Mouse (Mus musculus) small intestine, adult 2 months (tissue): ENCODE measurements at regions not wholly inside any gene's neighbourhood (a gene's known extent, or its start where the extent isn't known, plus 50 kb on each side); places are given as distances from the start of the nearest gene placed in this dataset.

ENCODE experiments used
- H3K27ac ChIP-seq: fragments of 200-500 bp; 2 replicates; pipeline ENCODE4 v1.5.1; 2012; ENCODE audit warnings: low read depth, low read length, control low read depth, inconsistent platforms; ENCODE audit not compliant: insufficient read depth
- H3K27me3 ChIP-seq: fragments of 200-500 bp; 2 replicates; pipeline ENCODE4 v1.6.1; 2012; ENCODE audit warnings: mild to moderate bottlenecking, moderate library complexity, low read length, inconsistent platforms; ENCODE audit not compliant: control insufficient read depth, insufficient read depth
- H3K36me3 ChIP-seq: fragments of 200-500 bp; 2 replicates; pipeline ENCODE4 v1.6.1; 2012; ENCODE audit warnings: mild to moderate bottlenecking, low read length, control low read depth, inconsistent platforms; ENCODE audit not compliant: control insufficient read depth, insufficient read depth
- H3K4me1 ChIP-seq: fragments of 200-500 bp; 2 replicates; pipeline ENCODE4 v1.6.1; 2012; ENCODE audit warnings: low read length, inconsistent platforms, mixed read lengths; ENCODE audit not compliant: control insufficient read depth, insufficient read depth, insufficient read length
- H3K4me3 ChIP-seq: fragments of 200-500 bp; 2 replicates; pipeline ENCODE4 v1.5.1; 2012; ENCODE audit warnings: low read depth, mild to moderate bottlenecking, control low read depth, inconsistent platforms, low read length, moderate library complexity
- CTCF ChIP-seq: fragments of 200-500 bp; IDR thresholded peaks from 2 replicates; pipeline ENCODE4 v1.5.1; 2012; ENCODE audit warnings: low read depth, mild to moderate bottlenecking, control low read depth, inconsistent platforms, low read length, moderate library complexity, mixed read lengths; ENCODE audit not compliant: insufficient replicate concordance, insufficient read length; ENCODE audit errors: extremely low read depth
- POLR2A ChIP-seq: fragments of 200-500 bp; IDR thresholded peaks from 2 replicates; pipeline ENCODE4 v1.6.1; 2012; ENCODE audit warnings: low read depth, mild to moderate bottlenecking, control low read depth, inconsistent platforms, low read length, moderate library complexity
- WGBS: fragments of 180-500 bp; shearing (Covaris S2); methylation state at CpG from one replicate; pipeline ENCODE4 v1.1.7; 2018; 5-methylcytosine and 5-hydroxymethylcytosine counted together

GRCm38 (mm10) chr12:70586181-70586580 is 133.3 kb downstream of the Tmx1 start:
- Histone ChIP-seq H3K27ac (no peak overlapping the region), H3K4me3 (no peak overlapping the region), H3K27me3 (no peaks in the 10 kb centered on the region), H3K4me1 (no peaks in the 10 kb centered on the region), H3K36me3 (no peaks in the 10 kb centered on the region)
- TF ChIP-seq POLR2A (no peak), CTCF (no peak)
- WGBS = 60% methylated on average over 2 of the region's 2 CpGs

DNA sequence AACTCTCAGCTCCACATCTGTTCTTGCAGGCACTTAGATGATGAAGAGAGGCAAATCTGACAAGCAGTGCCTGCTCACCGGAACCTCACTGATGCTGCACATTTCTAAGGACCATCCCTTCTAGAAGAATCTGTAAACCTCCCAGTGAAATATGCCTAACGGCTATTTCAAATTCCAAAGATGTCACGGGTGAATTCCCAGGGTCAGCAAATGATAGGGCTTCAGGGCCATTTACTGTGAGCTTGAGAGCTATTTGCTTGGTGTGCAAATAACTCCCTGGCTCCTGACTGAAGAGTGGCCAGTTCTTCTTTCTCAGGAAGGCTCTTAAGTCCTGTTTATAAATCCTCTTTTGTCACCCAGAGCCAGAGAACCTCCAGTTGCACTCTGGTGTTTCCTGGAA is 135.3 kb downstream of the Tmx1 start:
- 57% methylated on average over 3 of the region's 3 CpGs for WGBS
- no peaks in the 10 kb centered on the region for H3K4me1 ChIP-seq
- H3K4me3 ChIP-seq = no peak overlapping the region
- TF ChIP-seq POLR2A (no peak), CTCF (no peak)
- no peaks in the 10 kb centered on the region for H3K36me3 ChIP-seq
- no peak overlapping the region for H3K27ac ChIP-seq
- H3K27me3 ChIP-seq = no peaks in the 10 kb centered on the region

GRCm38 (mm10) chr12:70589315-70589742 is 136.4 kb downstream of the Tmx1 start:
- Histone ChIP-seq H3K4me3 (no peak overlapping the region), H3K4me1 (no peaks in the 10 kb centered on the region), H3K27ac (no peak overlapping the region), H3K27me3 (no peaks in the 10 kb centered on the region), H3K36me3 (no peaks in the 10 kb centered on the region)
- WGBS = 84% methylated on average over 2 of the region's 2 CpGs
- no peak for TF ChIP-seq CTCF

DNA sequence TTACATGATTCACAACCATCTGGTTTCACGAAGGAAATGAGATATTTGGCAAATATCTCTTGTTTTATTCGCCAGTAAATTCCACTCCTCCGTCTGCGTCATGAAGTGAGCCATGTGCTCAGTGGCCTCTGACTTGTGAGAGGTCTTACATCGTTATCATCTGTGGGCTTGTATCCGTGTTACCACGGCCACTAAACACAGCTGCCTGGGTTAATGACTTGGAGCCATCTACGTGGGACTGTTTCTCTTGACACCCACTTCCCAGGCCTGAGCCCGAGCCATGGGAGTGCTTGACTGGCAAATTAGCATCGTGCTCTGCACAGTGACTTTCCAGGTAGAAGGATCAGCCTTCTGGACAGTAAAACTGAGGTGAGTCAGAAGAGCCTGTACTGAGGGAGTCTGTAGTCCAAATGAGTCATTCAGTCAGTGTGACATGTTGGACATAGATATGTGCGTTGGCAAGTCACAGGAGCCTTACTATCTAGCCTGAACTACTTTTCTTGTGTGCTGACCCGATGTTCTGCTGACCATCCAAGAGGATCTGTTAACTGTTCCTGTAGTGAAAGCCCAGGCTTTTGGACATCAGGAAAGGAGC is 137.7 kb downstream of the Tmx1 start:
- 77% methylated on average over 12 of the region's 12 CpGs for WGBS
- Histone ChIP-seq H3K36me3 (no peaks in the 10 kb centered on the region), H3K4me1 (no peaks in the 10 kb centered on the region), H3K4me3 (no peak overlapping the region), H3K27me3 (no peaks in the 10 kb centered on the region), H3K27ac (no peak overlapping the region)
- TF ChIP-seq CTCF (no peak), POLR2A (no peak)

GRCm38 (mm10) chr12:70592821-70593220 is 139.9 kb downstream of the Tmx1 start:
- TF ChIP-seq POLR2A = no peak
- Histone ChIP-seq H3K4me1 (no peaks in the 10 kb centered on the region), H3K27me3 (no peaks in the 10 kb centered on the region), H3K36me3 (no peaks in the 10 kb centered on the region), H3K4me3 (no peak overlapping the region), H3K27ac (no peak overlapping the region)
- WGBS = 68% methylated on average over 4 of the region's 4 CpGs

DNA sequence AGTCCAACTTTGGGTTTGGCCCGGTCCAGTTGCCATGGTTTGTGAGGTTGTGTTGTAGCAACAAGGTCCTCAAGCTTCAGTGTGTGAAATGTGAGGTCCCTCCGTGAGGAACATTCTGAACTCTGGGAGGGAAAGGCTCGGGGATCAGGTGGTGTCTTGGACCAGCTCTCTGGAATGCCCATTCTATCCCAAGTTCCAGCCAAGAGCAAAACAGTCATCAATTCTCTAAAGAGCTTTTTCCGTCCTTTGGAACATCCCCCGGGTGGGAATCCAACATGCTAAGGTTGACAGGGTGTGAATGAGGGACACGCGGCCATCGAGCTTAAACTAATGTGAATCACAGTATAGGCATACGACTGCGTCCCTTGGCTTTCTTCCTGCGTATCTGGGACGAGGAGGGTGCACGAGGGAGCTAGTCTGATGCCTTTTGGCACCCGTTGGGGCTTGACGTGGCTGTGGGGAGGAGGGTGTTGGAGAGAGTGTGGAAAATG is 145.4 kb downstream of the Tmx1 start:
- no peak overlapping the region for H3K4me3 ChIP-seq
- no peaks in the 10 kb centered on the region for H3K4me1 ChIP-seq
- 84% methylated on average over 15 of the region's 15 CpGs for WGBS
- peak overlapping the region; percentile 17; the same call in 1 of the 2 replicates for H3K27ac ChIP-seq
- no peaks in the 10 kb centered on the region for H3K36me3 ChIP-seq
- TF ChIP-seq POLR2A (no peak), CTCF (no peak)
- H3K27me3 ChIP-seq = no peaks in the 10 kb centered on the region

GRCm38 (mm10) chr12:70599731-70600130 is 146.8 kb downstream of the Tmx1 start:
- Histone ChIP-seq H3K36me3 (no peaks in the 10 kb centered on the region), H3K27me3 (no peaks in the 10 kb centered on the region), H3K4me1 (no peaks in the 10 kb centered on the region), H3K4me3 (no peak overlapping the region), H3K27ac (no peak overlapping the region)
- 76% methylated on average over 6 of the region's 6 CpGs for WGBS
- peak; percentile 7; the same call in 1 of the 2 replicates for TF ChIP-seq CTCF
- TF ChIP-seq POLR2A = no peak
